Mouse (Mus musculus): ENCODE data around the gene Pcsk6.

- TF ChIP-seq POLR2A (IDR thresholded peaks at IDR 0.05; ENCODE audit: borderline replicate concordance, insufficient read depth, low read length) (no peak), CTCF (IDR thresholded peaks at IDR 0.05; ENCODE audit: borderline replicate concordance, insufficient read depth, low read depth, low read length) (no peak)
These were observed 192.5 kb downstream of the Pcsk6 start for GRCm38 (mm10) chr7:66053946-66054483.

All from cerebellum, adult 2 months (tissue).